Mouse (Mus musculus) retina, postnatal 7 days (tissue): ENCODE measurements around the gene Ank3.
A peak's percentile ranks its signal among the peaks of the same experiment; 100 is the strongest.

Source experiments
- DNase-seq: peaks from one replicate; pipeline ENCODE4 v3.0.0-alpha.2; 2012; ENCODE audit warnings: low read depth, low spot score

Ank3 gene

DNA sequence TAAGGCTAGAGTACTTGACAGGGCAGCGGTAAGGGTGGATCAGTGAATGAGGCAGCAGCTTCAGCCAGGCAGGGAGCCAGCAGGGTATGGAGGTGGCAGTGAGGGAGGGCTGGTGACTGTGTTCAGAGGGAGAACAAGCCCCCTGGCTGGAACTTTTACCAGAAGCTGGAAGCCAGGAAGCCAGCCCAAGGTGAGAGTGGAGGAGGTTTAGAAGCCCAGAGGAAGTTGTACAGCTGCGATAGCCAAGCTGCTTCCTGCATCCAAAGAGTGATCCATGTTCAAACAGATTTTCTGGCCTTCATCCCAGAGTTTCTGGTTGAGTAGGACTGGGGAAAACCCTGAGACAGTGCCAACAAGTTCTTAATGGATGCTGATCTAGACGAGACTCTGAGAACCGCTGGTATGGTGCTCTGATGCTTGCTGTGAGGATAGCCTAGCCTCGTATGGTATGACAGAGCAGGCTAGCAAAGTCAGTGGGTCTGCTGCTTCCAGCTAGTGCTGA, 213.3 kb downstream of the Ank3 start:
- DNase-seq = peak; percentile 27

DNA sequence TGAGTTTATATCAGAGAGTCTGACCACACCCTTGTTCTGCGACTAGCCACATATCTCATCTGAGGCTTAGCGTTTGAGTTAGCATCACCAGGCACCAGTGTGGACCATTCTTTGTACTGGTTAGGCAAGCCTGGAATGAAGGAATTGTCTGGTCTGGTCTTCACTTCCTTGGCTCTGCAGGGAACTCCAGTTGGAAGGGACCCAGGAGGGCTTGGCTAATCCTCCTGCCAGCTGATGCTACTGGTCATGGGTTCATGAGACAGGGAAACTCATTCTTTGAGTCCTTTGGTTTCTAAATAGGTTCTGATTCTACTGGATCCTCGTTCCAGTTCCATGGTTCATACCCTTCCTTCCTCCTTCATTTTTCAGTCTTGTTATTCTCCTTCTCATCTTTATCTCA, 218.4 kb downstream of the Ank3 start:
- no peak for DNase-seq

DNA sequence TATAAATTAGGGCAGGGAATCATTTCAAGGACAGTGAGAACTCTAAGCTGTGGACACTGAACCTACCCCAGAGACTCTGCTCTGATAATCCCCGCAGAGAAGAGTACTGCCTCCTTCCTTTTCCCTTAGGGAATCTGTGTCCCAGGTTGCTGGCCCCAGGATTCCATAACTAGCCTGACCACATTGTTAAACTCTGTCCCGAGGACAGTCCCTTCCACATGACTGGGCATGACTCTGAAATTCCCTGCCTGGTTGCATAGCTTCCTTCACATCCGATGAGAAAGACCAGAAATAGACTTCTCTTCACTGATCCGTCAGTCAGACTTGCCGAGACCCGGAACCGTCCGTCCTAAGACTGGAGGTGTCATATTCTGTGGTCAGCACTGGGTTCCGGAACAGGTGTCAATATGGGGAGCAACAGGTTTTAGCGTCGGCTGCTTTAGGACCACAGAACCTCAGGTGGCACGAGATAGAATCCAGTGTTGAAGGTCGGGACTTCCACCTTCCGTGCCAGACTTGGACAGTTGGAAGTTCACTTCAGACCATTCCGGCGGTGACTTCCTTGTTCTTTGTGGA, 219.1 kb downstream of the Ank3 start:
- no peak for DNase-seq

DNA sequence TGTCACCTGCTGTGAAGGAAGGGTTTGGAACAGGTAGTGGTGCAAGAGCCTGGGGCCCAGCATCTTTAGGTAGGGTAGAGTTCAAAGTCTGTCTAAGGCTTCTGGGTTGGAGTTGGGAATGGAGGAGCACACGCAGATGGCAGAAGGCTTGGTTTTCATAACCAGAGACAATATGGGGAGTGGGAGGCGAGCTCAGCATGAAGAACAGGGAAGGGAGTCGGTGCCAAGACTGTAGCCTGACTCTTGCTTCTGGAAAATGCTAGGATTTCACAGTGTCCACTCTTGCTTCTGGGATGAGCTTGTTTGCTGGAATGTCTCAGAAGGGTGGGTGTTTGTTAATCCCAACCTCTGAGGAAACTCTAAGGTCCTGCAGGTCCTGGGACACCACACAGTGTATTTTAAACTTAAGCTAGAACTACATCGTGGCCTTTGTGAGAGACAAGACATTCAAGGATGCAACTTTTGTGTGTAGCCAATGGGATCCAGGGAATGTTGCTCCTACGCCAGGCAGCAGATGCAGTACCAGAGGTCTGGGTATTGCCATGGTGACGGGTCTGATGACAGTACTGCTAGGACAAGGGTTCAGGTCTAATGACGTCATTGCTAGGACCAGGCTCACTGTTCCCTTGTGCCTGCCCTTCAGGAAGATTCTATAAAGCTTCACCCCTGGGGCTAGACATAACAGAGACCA, 222.3 kb downstream of the Ank3 start:
- DNase-seq = no peak

DNA sequence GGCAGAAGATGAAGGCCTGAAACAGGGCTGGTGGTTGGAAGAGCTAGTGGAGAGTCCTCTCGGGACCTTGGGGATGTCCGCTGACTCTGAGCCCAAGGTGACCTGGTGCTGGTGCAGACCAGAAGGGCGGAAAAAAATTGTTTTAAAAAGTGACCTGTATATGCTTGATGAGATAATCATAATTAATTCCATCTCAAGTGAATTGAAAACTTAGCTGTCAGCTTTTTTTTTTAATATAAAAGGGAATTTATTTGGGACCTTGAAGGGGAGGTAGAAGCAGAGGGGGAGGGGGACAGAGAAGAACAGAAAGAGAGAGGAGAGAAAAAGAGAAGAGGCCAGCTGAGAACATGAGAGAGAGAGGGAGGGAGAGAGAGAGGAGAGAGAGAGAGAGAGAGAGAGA, 229.2 kb downstream of the Ank3 start:
- no peak for DNase-seq

DNA sequence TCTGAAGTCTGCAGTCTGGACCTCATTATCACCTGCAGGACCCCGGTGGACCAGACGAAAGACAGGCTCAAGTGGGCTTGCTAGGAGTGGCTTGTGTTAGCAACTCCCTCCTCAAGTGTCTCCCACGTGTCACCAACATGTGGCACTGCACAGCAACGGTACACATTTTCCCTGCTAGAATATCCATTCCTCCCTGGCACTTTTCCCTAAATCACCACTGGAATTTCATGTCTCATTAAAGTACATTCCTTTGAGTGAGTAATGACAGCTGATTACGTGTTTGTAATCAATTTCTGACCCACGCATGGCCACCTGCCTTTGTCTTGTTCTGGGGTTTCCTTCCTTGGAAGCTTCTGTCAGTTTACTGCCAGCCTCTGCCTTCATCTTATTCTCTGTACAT, 230.2 kb downstream of the Ank3 start:
- DNase-seq = no peak

DNA sequence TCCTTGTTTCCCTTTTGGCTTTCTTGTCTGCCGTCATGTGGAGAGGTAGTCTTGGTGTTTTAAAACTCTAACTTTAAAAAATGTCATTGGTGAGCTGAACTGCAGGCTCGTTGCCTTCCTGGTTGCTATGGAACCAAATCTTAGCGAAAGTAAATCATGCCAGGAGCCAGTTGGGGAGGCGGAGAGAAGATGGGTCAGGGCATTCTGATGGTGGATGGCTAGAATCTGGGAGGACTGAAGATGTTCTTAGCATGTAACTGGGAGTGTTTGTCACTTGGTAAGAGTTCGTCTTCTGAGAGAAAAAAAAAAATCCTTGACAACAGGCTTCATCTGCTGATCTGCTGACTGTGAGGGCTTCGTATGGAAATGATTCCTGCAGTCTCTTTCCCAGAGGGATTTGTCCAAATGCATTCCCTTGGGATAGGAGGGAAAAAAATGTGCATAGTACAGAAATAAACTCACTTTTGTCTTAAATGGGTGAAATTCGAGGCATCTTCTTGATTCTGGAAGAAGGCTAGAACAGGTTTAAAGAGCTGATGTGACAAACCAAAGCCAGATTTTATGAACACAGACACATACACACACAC, 232.3 kb downstream of the Ank3 start:
- DNase-seq = no peak

DNA sequence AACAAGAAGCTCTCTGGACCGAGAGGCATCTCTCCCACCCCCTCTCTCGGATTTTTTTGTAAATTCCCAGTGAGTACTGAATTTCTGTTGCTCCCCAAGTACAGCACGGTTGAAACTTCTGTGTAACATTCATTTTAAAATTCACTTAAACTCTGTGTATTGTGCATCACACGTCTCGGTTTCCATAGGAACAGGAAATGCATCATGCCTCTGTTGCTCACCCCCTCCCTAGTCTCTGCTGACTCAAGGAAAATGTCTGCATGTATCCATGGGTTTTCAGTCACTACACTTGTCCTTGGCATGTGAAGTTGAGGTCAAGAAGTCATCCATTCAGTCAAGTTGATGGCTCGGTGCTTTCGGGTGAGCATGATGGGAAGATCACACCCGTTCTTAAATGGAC, 234.3 kb downstream of the Ank3 start:
- DNase-seq = no peak

DNA sequence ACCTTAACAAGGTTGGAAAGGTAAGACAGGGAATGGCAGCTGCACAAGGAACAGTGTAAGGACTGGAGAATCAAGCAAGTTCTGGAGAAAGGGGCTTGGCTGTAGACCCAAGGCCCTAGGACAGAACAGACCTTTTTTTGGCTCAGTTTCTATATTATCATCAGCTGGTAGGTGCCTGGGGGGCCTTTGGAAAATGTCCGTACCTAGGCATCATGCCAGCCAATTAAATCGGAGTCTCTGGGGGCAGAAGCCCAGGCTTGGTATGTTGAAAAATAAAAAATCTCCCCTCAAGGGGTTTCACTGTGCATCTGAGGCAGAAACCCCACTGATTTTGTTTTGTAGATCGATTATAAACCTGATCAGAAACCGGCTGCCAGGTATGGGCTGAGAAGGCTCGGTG, 236.3 kb downstream of the Ank3 start:
- no peak for DNase-seq

DNA sequence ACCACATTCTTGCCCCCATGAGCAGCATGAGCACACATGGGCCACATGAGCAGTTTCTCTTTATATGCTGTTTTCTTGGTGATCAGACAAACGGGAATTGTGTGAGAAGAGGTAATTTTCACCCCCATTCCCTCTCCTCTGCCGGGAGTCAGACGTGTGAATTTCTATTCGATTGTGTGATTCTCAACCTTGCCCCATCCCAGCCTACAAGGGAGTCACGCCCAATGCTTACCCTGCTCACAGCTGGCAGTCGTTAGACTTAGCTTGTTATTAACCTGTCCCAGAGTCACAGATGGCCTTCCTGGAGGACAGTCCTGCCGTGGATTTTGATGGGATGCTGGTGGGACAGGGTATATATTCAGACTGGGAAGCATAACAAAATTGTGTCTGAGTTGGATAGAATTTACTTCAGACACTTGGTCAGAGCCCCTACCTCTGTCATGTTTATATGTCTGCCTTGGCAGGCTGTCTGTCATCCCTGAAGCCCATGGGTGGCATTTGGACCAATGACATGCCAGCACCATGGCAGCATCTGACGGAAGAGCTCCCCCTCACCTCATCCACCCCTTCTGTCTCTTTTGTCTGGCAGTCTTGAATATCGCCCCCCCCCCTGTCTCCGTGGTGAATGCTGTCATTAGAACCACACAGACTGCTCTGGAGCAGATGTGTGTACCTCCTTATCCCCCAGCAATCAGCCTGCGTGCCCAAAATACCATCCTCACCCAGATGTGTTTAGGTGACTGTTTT, 237.5 kb downstream of the Ank3 start:
- no peak for DNase-seq

DNA sequence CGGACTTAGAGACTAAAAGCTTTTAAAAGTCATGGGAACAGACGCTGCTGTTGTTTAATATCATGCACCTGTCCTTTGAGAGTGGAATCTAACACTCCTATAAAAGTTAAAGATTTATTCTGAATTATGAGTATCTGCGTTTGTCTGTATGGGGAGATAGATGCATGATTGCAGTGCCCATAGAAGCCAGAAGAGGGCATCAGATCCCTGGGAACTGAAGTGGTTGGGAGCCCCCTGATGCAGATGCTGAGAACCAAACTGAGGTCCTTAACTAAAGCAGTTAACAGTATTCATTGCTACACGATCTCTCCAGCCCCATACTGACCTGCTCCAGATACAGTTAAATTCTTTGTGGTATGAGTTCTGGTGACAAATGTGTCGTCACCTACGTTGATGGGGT, 240.6 kb downstream of the Ank3 start:
- DNase-seq = no peak

DNA sequence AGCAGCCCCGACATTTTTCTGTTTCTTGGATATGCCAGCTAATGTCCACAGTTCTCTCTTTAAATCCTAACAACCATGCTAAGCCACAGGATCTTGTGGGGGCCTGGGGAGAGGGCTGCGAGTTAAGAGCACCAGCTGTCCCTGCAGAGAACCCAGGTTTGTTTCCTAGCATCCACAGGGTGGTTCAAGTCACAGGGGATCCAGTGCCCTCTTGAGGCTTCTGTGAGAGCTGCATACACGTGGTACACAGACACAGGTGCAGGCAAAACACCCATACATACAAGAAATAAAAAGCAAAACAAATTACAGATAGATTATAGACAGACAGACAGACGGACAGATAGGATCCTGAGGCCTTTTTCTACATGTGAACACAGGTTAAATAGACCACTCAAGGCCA, 242.0 kb downstream of the Ank3 start:
- no peak for DNase-seq

DNA sequence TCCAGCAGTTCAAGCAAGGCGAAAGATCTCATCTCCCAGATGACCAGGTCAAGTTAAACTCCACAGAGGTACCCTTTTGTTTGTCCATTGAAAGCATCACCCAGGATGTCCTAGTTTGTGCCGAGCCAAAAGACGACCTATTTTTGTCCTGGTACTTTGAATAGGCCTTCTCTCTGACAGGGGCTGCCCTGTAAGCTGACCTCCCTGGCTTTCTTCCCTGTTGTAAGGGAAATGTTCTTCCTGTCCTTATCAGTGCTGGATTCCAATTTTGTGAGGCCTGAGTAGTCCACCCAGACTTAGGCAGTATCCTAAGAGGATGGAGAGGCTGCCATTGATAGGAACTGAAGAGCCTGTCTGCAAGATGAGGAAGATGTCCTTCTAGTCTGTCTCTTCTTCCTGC, 244.9 kb downstream of the Ank3 start:
- DNase-seq = no peak

DNA sequence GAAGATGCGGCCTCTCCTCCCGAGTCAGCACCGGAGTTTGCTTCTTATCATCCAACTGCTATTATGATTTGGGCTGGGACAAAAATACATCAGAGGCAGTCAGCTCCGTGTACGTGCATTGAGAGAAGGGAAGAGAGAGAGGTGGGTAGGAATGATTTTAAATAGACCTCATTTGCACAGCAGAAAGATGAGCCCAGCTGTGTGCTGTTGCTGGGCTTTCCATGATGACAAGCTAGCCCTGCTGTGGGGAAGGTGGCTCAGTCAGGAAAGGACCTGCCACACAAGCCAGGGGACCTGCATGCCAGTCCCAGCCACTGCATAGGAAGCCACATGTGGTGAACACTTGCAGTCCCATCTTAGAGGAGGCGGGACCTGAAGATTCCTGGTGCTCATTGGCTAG, 245.4 kb downstream of the Ank3 start:
- DNase-seq = no peak

DNA sequence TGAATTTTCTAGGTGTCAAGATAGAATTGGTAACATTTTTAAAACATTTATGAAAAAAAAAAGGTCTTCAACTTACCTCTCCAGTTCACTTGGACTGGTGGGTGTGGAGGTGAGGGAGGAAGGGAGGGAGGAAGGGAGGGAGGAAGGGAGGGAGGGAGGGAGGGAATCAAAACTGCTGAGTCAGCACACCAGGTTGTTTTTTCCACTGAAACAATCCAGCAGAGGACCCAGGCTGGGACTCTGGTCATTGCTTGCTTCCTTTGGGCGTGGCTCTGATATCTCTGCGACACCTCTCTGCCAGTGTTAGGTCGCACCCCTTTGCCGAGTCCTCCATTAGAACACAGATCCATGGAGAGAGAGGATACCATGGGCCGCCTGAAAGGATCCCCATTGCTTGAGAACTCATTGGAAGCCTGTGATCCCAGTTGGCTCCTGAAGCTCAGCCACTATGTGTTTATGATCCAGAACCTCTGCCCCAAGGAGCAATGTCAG, 246.8 kb downstream of the Ank3 start:
- no peak for DNase-seq

DNA sequence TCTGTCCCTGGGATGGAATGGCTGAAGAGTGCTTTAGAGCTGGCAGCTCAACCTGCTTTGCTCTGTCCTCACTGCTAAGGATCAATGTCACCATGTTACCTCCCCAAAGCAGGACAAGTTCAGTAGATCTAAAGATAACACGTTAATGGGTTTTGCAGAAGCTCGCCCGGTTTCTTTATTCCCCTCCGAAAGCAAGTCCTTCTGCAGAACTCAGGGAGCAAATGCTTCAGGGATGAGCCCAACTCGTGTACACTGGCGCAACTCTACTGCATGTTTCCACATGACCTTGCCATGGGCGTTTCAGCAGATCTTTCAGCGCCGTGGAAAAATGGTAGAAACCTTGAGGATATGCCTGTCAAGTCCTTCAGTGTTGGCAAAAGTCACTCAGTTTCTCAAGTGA, 247.4 kb downstream of the Ank3 start:
- DNase-seq = no peak

DNA sequence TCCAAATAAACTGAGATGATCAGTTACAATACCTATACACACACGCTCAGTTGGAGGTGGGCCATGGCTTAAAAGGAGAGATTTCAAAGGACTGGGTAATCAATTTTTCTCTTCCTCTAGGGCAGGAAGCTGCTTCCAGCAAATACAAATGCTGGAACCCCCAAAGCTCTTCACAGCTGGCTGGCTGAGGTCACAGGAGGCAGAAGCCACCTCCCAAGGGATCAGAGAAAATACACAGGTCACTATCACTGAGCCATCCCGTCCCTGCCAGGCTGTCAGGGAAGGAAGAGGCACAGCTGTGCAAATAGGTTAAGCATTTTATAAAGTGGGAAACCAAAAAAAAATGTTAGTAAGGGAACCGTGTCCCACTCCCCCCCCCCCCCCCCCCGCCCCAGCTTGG, 251.5 kb downstream of the Ank3 start:
- DNase-seq = no peak

DNA sequence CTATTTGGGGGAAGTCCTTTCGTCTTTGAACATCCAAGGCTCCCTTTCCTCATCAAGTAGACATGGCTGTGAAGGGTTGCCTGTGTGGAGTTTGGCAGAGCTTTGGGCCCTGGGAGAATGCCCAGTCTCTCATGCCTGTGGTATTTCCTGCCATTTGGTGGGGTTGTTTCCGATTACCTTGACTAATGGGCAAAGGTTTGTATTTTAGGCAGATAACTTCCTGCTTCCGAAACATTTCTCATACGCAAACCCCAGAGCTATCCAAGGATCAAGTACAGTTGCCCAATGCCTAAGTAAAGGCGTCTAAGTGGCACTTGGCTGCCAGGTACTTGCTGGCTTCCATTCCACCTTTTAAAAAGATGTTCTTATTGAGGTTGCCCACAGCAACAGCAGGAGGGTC, 254.1 kb downstream of the Ank3 start:
- DNase-seq = no peak

DNA sequence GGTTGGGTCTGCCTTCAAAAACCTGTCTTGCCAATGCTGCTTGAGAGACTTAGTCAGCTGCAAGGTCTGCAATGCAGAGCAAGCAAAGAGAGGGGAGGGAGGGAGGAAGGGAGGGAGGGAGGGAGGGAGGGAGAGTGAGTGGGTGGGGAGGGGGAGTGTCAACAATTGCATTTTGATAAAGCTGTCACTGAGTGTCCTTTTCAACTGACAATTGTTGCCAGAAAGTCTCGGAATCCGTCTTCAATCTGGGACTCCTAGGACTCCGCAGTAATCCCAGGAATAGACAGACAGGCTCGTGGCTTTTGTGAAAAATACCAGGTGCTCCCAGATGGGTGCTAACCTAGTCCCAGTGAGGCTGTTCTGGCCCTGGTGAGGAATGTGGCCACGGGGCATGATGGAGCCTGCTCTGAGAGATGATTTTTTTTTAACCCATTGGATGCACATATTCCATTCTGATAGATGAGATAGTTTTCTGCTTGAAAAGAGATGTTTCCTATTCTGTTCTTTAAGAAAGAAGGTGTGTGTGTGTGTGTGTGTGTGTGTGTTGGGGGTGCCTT, 254.6 kb downstream of the Ank3 start:
- no peak for DNase-seq

DNA sequence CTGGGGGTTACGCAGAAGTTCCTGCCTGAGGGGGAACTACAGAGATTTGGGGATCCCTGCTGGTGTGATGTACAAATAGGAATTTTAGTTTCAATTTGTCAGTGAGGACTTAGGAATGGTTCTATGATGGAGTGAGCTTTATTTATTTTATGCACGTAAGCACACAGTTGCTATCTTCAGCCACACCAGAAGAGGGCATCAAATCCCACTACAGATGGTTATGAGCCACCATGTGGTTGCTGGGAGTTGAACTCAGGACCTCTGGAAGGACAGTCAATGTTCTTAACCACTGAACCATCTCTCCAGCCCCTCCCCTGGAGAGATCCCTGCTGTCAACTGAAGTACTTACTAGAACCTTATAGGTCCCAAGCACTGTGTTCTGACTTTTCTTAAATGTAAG, 255.6 kb downstream of the Ank3 start:
- no peak for DNase-seq

DNA sequence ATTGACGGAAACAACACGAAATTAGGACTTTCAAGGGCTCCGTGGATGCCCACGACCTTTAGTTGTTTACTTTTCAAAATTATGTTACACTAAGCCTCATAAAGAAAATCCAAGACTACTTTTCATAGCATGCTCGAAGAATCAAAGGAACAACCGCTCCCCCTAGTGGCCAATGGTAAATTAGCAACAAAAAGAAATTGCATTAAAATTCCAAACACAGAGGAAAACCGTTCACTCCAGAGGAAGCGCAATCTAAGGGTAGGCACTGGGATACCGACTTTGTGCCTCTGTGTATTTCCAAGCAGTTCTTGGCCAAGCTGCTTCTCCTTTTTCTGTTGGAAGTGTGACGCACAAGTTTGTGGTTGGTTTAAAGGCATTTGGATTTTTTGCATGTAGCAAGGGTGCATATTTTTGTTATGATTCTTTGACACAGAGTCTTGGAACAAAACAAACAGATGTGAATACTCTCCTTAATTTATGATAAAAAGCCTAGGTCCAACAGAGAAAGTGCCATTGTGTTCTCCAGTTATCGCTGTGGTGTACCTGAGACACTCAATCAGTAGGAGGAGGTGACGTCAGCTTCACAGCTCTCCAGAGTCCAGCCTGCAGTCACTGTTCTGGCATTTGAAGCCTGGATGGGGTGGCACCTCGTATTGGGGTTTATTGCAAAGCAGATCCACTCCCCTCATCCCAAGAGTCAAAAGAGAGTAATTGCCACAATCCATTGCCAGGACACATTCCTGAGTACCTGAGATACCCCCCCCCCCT, 256.5 kb downstream of the Ank3 start:
- peak; percentile 51 for DNase-seq
